Mouse (Mus musculus) spleen, postnatal 10 days (tissue): ENCODE measurements around the gene Ubl4b.

Experiments used
- DNase-seq, 2 experiments: peaks; one replicate each; pipeline ENCODE4 v3.0.0; 2021 to 2022; ENCODE audit warnings: low spot score in 2 of 2

The Ubl4b gene

DNA sequence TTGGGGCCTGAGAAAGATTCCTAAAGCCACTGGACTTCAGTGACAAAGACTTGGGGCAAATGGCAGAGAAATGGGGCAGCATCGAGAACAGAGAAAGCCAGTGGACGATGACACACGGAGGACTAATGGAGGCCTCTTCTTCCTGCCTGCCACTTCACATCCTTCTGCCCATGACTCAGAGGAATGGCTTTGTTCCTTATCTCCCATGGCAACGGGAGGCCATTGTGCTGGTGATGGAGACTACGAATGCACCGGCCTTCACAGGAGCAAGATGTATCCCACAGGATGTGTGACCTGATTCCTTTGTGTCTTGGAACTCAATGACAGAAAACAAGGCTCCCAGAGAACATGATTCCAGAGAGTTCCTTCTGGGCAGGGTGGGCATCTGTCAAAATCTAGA, 30.3 kb downstream of the Ubl4b start:
- DNase-seq = no peak

DNA sequence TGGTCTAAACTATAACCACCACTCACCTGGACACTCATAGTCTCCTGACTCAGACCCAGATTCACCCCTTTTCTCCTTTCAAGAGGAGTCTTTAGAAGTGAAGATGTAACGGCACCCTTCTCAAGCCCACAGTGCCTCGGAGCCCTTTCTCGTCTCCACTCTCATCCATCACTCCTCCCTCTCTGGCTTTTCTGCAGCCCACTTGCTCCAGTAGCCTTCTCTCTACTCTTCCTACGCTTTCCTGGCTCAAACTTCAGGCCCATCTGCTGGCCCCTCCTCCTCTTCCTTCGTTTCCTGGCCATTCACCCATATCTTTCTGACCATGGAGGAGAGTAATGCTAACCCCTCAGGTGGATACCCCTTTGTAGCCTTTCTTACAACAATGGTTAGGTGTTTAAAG, 33.9 kb downstream of the Ubl4b start:
- no peak for DNase-seq

DNA sequence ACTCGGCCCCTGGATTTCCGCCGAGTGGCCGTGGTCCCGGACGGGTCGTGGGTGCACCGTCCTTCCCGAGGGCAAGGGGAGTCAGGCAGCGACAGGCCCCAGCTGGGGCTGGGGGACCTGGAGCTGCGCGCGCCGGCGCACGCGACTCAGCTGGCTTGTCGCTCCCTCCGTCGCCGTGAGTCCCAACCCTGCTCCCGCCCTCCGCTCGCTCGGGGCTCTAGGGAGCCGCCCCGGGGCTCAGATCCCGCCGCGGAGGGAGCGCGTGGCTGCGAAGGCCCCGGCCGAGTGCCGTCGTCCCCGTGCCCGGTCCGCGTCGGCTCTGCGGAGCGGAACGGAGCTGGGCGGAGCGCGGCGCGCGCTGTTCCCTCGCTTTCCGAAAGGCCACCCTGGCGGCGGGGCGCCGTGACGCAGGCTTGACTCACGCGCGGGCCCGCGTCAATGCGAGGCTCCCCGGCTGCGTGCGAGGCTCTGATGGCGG, 37.2 kb downstream of the Ubl4b start, which contains the start of gene Slc6a17:
TSS of gene Slc6a17 (minus strand) at position 388 of the 478 bp plus-strand sequence.
- no peak for DNase-seq

DNA sequence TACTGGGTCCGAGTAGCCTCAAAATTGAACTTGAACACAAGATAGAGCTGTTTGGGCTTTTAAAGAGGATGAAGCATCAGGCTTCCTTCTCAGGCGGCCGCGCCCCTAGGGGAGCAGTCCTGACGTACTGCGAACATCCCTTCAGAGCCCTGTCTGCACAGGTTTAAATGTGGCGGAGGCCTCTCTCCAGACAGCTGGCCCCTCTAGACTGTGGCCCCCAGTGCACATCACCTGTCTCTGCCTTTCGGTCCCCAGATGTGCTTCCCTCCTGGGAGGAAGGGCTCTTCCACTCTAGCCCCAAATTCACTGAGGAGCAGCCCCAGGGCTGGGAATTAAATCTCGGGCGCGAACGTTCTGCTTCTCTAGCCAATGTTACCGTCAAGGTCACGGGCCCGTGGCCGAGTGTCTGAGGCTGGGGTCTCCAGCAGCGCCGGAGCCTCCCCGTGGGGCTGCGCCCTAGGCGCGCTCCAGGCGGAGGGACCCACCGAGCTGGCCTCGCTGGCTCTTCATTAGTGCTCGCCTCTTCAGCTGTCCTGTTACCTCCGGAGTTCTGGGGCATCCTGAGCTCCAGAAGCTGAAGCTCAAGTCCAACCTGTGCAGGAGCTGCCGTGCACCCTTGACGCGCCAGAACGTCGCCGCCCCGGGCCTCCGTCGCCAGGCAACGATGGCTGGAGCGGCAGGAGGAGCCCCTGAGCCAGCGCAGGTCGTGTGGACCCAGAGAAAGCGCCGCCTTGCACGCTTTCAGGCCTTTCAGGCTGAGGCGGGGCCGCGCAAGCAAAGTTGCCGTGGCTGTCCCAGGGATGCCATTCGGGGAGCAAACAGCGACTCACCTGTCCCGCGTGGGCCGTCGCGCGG, 37.9 kb downstream of the Ubl4b start:
- DNase-seq = no peak

DNA sequence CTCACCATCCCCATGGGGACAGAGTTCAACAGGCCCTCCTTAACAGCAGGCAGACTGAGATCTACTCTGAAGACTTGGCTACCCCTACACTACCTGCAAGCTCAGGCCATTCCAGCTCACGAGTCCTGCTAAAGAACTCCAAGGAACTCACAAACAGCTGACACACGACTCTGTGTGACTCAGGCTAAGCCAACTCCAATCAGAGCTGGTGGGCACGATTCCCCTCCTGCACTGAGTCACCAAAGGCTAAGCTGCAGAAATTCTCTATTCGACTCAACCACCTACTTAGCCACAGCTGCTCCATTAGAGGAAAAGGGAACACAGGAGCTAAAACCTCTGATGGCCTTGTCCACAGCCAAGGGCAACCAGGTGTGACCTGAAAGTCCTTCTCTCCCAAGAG, 38.9 kb downstream of the Ubl4b start:
- no peak for DNase-seq

DNA sequence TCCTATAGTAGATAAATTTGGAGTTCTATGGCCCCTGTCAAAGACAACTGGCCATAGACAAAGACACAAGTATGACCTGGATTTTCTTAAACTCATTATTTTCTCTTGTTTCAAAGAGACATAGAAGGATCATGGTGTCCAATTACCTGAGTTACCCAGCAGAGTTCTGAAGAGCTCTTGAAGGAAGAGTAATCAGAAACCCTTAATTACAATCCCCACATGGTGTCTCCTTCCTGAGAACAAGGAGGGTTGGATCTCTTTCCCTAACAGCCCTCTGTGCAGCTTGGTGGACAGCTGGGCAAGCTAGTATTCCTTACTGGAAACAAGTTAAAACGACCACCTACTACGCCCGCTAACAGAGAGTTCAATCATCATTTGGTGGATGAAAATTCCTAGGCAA, 43.5 kb downstream of the Ubl4b start:
- no peak for DNase-seq

DNA sequence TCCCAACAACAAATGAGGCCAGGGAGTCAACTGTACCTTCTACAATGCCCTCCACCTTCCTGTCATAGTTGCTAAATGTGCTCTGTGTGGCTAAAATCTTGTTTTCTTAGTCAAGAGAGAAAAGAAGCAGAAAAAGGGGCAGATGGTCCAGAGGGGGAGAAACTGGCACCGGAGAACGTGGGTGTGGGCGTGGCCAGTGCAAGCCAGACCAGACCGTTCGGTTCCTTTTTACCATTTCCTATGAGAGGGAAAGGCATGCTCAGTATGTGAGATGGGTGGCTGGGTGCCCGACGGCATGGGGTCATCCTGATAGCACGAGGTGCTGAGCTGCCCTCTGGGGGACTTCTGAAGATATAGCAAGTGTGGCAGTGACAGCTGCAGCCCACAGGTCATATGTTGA, 46.2 kb downstream of the Ubl4b start:
- DNase-seq = no peak

DNA sequence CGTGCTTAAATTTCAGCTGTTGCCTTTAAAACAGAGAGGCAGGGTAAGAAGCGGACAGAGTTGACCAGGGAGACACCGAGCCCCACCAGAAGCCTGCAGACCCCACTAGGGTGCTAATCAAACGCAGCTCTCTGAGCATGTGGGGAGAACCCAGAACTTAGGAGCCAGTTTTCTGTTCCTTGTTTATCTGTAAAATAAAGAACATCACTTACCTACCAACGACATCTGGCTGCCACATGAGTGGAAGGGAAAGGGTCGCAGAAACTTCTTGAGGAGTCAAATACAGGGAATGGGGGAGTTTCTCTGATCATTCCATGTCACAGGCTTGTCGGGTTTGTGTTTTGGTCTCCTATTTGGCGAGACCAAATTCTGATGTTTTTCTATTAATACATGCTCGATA, 46.9 kb downstream of the Ubl4b start:
- no peak for DNase-seq

DNA sequence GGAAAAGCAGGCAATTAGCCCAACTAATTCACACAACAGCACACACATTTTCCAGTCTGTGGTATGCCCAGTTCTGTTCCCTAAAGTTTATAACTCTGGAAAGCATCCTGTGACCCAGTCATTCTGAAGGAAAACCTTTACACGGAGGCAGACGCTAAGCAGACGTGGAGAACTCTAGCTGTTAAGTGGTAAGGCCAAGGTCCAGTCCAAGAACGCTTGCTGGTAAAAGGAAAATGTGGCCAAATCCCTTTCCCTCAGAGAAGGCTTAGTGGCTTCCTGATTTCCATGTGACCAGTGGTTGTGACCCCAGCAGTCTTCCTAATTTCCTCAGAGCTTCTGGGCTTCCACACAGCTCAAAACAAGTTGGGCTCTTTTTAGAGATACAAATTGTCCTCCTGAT, 48.3 kb downstream of the Ubl4b start:
- no peak for DNase-seq

DNA sequence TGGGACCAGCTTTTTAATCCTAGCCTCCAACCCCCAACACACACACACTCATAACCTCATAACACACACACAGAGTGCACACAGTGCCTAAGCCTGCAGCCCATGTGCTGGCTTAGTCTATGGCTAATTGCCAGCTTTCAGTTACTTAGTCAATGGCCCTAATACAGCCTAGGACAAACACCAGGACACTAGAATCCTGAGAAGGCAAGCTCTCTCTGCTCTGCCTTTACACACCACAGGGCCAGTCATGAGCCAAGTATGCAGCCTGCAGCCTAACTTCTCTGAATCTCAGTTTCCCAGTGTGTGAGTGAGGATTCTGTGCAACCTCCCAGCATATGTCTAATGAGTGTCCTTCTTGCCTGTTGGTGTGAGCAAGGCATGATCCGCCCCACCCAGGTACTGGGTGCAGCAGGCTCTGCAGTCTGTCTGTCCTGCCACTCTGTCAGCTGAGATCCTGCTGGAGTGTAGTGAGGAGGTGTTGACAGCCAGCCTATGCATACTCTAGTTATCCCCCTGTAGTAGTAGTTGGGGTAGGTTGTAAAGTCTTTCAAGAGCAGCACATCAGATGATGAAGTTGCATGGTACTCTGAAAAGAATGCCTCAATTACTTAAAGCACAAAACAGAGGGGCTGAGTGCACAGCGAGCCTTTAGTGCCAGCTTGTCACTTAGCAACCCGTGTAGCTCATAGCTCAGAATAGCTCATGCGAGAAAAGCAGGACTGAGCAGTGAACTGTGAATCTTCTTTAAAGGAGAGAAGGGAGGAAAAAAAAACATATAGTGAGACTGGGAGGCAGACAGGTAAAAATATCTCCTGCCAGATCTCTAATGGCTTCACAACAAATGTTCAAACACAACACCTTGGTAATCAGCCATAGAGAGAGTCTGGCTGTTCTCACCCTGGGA, 49.2 kb downstream of the Ubl4b start:
- DNase-seq = no peak

DNA sequence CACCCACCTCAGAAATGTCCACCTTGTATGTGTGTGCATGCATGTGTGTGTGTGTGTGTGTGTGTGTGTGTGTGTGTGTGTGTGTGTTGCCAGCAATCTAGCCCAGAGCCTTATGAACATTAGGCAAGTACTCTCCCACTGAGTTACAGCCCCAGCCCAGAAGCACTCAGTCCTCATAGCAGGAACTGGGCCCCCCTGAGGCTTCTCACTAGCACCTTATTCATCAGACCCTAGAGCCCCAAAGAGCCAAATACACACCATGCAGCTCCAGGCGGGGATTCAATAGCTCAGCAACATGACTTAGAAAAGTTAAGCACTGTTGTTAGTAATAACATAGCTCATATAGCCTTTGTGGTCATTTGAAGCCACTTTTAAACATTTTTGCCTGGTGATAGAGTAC, 50.3 kb downstream of the Ubl4b start:
- DNase-seq = no peak

DNA sequence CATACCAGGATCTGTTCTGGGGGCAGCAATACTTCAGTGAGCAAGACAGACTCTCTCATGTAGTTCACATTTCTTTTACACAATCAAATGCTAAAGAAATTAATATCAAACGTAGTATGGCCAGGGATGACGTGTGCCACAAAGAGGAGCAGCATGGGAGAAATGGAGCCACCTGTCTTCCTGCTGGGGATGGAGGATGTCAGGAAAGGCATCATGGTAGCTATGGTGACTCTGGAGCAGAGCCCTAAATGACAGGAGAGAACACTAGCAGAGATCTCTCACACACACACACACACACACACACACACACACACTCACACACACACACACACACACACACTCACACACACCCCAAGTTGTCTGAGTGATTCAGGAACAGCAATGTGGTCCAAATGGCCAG, 51.2 kb downstream of the Ubl4b start:
- DNase-seq = no peak
